Mouse (Mus musculus) adrenal gland, postnatal 25 days (tissue): ENCODE data around the gene Hydin. TPM values are rescaled to one million over a fixed set of nuclear protein-coding genes. Genes with fewer than 3 reads are reported as not detected.
A peak's percentile ranks its signal among the peaks of the same experiment; 100 is the strongest.
"Not testable (repeated sequence)": the region's sequence is repeated elsewhere in the genome, so short reads cannot be mapped to it uniquely, and the experiment has no call there.

Source experiments
- DNase-seq: peaks from one replicate; pipeline ENCODE4 v3.0.0; 2021; ENCODE audit warnings: mixed read lengths
- total RNA-seq: library from RNA; stranded (reverse); gene quantifications from 2 replicates; pipeline ENCODE4 v1.2.3, GENCODE M21; 2021

Gene Hydin
- total RNA-seq, 1 experiment from 2014 or later: 0.49 TPM

- DNase-seq: no peak
Observed at GRCm38 (mm10) chr8:110522985-110523384, 256.2 kb downstream of the Hydin start.

- no peak for DNase-seq
Observed at GRCm38 (mm10) chr8:110525229-110525628, 258.5 kb downstream of the Hydin start.

DNA sequence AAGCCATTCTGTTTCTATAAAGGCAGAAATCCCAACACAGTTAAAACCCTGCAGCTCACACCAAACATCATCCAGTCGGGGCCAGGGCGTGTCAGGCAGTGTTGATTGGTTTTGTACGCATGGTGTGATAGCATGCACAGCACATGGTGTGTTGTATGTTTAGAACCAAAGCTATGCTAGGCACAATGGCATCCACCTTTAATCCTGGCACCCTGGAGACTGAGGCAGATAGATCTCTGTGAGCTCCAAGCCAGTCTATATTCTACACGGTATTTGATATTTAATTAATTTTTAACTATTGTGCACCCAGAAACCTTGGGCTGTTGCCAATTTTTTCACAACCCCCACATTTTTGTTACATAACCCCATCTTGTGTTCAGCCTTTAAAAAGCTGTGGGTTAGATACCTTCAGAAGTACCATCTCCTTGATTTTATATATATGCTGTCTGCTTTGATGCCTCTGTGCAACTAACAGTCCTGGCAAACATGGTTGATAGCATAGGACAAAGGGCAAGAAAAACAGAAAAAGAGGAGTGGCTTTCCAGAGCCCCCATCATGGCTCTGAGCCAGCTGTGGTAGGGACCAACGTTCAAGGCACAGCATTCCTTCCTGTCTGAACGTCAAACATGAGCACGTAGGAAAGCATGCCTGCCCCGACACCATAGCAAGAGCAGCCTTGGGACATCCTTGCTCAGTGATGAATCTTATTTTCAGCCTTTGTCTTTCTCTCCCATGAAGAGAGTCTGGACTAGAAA, 263.4 kb downstream of the Hydin start:
- no peak for DNase-seq

- DNase-seq: no peak
Observed at GRCm38 (mm10) chr8:110533781-110534180, 267.0 kb downstream of the Hydin start.

GRCm38 (mm10) chr8:110537849-110538248, 271.1 kb downstream of the Hydin start:
- no peak for DNase-seq

- no peak for DNase-seq
Observed at GRCm38 (mm10) chr8:110550343-110550742, 283.6 kb downstream of the Hydin start.

- not testable (repeated sequence) for DNase-seq
Observed at GRCm38 (mm10) chr8:110552111-110552510, 285.3 kb downstream of the Hydin start.

GRCm38 (mm10) chr8:110592641-110593040, 325.9 kb downstream of the Hydin start:
- DNase-seq: no peak

DNA sequence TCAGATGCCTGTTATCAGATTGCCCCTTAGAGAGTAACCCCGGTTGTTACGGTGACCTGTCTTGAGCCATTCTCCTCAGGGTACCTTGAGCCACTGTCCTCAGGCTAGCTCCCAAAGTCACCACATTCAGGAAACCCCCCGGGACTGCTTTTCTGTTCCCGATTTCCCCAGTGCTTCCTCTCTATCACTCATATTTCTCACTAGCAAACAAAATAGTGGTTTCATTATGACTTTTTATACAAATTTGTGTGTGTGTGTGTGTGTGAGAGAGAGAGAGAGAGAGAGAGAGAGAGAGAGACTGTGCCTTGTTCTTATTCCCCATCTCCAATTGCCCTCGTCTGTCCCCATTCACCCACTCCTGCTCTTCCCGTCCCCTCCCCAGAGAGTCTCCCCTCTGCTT, 327.4 kb downstream of the Hydin start:
- DNase-seq: no peak

GRCm38 (mm10) chr8:110604556-110604955, 337.8 kb downstream of the Hydin start:
- DNase-seq: no peak

GRCm38 (mm10) chr8:110605401-110606015, 338.7 kb downstream of the Hydin start:
- no peak for DNase-seq

DNA sequence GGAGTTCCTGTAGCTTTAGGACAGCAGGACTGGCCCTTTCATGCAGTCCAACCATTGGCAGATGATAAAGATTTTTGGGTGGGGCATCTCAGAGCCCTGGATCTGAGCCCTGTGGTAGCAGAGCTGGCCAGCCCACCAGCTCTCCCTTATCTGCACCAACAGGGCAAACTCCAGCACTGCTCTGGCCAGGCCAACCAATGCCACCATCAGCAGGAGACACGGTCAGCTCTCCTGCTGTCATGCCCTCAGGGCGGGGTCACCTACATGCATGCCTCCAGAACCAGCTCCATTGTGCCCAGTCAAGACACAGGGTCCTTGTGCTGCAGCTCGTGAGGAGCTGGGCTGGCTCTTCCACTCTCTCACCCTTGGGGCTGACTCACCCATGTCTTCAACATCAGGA, 349.0 kb downstream of the Hydin start:
- no peak for DNase-seq

DNA sequence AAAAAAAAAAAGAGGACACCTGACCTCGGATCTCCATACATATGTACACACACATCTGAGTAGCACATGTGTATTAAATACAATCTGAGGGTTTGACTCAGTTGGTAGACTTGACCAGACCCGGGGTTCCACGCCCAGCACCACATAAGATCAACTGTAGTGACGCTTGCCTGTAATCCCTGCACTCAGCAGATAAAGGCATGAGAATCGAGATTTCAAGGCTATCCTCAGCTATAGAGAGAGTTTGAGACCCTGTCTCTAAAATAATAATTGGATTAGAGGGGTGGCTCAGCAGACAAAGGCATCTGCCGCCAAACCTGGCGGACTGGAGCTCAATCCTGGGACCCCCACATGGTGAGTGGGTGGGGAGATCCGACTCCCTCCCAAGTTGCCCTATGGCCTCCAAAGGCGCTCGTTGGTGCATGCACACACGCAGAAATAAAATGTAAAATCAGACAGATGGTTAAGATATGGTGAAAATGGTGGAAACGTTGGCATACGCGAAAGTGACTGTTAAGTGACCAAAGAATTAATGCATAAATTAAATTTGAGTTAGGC, 351.1 kb downstream of the Hydin start:
- no peak for DNase-seq

GRCm38 (mm10) chr8:110618391-110619207, 351.8 kb downstream of the Hydin start, which contains the start of gene Vac14:
Gene Vac14 (plus strand): TSS chr8:110618585.
- peak; percentile 99 for DNase-seq

DNA sequence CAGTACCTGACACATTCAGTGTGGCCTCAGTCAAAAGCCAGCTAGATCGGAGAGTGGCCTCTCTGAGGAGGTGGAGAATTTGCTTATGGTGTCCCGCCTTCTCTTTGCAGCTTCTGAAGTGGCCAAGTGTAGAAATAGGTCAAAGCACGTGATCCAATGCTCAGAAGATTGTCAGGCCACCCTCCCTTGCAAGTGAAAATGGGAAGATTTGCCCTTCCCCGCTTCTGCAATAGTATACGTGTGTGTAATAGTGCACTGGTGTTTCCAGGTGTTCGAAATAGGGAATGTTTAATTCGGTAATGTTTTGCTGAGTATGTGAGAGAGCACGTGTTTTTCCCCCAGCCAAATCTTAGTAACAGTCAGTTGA, 352.4 kb downstream of the Hydin start:
- DNase-seq: no peak

DNA sequence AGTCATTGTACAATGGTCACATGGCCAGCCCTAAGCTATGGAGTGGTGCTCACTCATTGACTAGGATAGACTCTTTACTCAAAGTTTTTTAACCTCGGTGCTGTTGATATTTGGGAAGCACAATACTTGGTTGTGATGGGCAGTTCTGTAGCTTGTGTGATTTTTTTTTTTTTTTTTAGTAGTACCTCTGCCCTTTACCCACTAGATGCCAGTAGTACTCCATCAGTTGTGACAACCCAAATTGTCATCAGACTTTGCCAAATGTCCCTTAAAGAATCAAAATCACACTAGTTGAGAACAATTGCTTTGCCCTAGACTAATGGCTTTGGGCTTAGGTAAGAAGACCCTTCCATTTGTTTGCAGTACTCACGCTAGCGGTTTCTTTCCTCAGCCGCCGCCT, 353.1 kb downstream of the Hydin start:
- DNase-seq: no peak

DNA sequence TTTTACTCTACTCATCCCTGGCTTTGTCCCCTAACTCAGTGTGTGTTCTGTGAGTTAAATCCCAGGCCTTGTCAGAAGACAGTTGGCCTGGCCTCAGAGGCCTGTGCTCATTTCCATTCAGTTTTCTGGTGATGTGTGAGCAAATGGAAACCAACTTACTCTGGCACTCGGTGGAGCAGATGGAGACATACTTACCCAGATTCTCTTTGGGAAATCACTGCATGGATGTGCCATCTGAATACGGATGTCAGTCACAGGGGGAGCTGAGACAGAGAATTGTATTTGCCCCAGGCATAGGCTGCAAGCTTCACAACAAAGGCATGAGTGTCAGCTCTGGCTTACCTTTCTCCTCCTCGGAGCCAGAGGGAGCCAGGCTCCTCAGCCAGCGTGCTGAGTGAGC, 359.7 kb downstream of the Hydin start:
- no peak for DNase-seq

- peak; percentile 72 for DNase-seq
Observed at GRCm38 (mm10) chr8:110629245-110630063, 362.7 kb downstream of the Hydin start.

- no peak for DNase-seq
Observed at GRCm38 (mm10) chr8:110630079-110630478, 363.3 kb downstream of the Hydin start.

- DNase-seq: peak; percentile 50
Observed at GRCm38 (mm10) chr8:110630571-110631071, 363.8 kb downstream of the Hydin start.

DNA sequence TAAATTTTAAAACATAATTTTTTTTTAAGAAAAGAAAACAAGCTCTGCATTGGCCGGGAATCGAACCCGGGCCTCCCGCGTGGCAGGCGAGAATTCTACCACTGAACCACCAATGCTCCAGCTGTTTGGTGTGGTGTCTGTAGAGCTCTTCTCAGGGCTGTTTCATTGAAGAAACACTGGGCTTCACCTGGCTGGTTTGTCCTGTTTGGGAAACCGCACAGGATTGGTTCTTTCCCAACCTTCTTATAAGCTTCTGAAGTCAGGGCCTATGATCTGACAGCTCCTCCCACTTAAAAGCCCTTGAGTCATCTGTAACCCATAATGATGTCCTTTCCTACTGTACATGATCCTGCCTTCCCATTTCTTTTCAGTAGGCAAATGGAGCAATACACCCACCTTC, 364.4 kb downstream of the Hydin start:
- no peak for DNase-seq

DNA sequence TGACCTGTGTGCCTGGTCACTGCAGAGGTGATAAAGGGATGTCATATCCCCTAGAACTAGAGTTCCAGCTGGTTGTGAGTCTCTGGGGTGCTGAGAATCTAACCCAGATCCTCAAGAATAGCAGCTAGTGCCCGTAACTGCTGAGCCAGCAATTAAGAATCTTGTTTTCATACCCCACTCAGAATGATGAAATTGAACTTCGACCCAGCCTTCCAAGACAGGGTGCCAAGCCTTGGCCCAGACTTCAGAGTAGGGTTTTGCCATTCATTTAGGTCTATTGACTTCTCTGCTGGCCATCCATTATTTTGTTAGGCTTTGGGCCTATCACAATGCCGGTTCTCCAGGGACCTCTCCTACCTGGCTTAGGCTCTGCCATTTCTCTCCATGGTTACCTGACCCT, 367.0 kb downstream of the Hydin start:
- DNase-seq: no peak
